Mouse (Mus musculus): Measurements from ENCODE around the gene Spata32.

DNA sequence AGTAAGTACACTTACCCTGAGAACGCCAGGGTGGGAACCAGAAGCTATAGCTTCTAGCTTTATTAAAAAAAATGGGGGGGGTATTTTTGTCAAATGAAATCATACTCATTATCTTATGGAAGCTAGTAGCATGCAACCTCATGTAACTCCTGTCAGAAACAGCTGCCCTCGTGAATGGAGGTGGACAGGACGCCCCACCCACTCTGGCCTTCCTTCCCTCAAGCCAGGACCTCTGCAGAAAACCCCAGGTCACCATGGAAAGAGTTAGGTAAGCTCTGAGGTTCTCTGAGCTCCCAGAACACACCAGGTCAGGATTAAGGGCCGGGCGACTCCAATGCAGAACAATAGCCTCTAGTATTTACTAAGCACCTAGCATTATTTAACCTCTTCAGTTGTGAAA, 30.6 kb upstream of the Spata32 start:
- TF ChIP-seq CTCF (IDR thresholded peaks at IDR 0.05; ENCODE audit: borderline replicate concordance, extremely low read depth, insufficient read depth, insufficient read length) (no peak), POLR2A (IDR thresholded peaks at IDR 0.05; ENCODE audit: borderline replicate concordance, extremely low read depth, insufficient read depth, insufficient read length, poor library complexity, severe bottlenecking) (no peak)
